Mouse (Mus musculus): ENCODE results near the gene Erbb2.

DNA sequence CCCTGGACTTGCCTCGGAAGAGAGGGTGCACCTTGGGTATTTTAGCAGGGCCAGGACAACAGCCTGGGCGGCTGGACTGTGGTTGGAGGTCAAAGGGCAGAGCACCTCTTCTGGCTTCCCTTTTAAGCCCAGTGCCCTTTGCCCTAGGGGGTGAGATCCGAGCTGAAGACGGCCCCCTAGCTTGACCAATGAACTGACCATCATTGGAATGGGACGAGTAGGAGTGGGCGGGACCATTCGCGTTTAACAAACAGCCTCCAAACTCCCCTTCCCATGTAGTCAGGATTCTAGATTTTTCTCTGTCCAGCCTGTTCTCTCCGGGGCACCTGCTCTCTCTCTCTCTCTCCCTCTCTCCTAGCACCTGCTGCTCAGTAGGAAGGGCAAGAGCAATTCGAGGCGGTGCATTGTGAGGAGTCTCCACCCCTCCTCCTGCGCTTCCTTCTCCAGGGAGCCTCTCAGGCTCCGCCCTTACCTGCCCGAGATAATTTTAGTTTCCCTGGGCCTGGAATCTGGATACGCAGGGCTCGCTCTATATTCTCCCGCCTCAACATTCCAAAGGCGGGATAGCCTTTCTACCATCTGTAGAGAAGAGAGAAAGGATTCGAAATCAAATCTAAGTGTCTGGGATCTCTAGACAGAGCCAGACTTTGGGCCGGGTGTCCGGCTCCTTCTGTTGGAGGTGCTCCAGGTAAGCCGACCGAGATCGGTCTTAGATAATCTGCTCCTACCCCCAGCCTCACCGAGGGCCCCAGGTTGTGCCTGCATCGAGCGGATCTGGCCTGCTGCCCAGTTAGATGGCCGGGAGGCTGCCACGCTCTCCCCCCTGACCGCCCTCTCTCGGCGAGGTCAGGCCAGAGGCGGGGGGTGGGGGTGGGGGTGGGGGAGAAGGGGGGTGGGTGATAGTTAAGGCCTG is 34.5 kb downstream of the Erbb2 start:
- TF ChIP-seq CTCF (IDR thresholded peaks at IDR 0.05; ENCODE audit: low read depth, low read length) (no peak), POLR2A (IDR thresholded peaks at IDR 0.05; ENCODE audit: extremely low read depth, insufficient read depth, low read length) (peak; percentile 67; the same call in 1 of the 2 replicates)

Measured in liver, adult 2 months (tissue).